Mouse (Mus musculus): Measurements from ENCODE around the gene Enpp4.

- TF ChIP-seq POLR2A (IDR thresholded peaks at IDR 0.05; ENCODE audit: borderline replicate concordance, low read depth, low read length) (no peak), CTCF (IDR thresholded peaks at IDR 0.05; ENCODE audit: low read depth, low read length) (no peak)
Observed at GRCm38 (mm10) chr17:44057123-44057522, 48.5 kb downstream of the Enpp4 start.
